Mouse (Mus musculus) central nervous system, embryonic 11.5 days (tissue): ENCODE data around the gene Klhl23. TPM values are rescaled to one million over a fixed set of nuclear protein-coding genes. Genes with fewer than 3 reads are reported as not detected.

Experiments used
- polyA plus RNA-seq: library from polyadenylated mRNA; depleted of rRNA; stranded (reverse); fragments of >200 nt; gene quantifications from 2 replicates; pipeline ENCODE4 v1.2.3, GENCODE M21; 2012; rRNA removed

Klhl23 gene
- 19.9 and 29.1 TPM in 2 replicates for polyA plus RNA-seq

DNA sequence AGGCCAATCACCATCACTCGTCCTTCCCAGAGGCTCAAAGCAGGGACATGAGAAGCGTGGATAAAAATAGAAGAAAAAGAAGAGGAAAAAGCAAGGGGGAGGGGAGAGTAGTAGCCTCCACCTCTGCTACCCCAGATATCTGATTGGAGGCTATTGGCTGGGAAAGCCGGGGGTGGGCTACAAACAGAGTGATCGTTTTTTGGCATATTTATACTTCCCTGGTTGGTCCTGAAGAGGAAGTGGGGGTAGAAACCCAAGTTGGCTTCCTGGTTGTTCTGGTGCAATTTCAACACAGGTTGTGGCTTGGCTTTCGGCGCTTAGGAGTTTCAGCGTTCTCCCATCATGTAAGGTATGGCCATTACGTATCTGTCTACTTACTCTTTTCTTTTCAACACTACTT, at the start of gene Klhl23:
Gene Klhl23, plus strand, starts transcription at position 234 of the 400 bp plus-strand sequence.

DNA sequence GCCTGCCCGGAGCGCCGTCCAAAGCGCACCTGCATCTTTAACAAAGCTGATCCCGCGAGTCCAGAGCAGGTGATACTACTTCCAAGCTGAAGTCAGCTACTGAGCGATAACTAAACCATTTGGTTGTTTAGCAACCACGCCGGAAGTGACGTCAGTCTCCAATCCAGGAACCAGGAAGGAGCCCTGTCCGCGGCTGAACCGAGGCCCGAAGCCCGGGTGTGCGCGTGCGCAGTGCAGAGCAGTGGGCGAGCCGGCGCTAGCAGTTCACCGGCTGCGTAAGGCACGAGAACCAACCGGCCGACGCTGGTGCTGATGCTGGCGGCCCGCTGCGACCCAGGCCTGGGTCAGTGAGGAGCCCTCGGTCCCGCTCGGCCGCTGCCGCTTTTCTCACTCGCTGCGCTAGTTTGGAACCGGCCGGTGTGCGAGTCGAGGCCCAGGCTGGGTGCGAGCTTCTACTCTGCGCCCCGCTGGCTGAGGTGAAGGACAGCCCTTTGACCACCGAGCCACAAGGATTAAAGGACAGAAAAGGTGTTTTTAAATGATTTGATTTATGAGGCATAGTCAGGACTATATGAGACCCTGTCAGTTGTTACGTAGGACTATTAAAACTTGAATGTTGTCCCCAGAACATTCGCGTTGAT, 32.2 kb upstream of the Klhl23 start, which contains the start of the genes Ccdc173 and Phospho2:
Gene Ccdc173, minus strand, starts transcription at position 147 of the 641 bp plus-strand sequence.
Gene Phospho2, plus strand, starts transcription at position 195 of the 641 bp plus-strand sequence.

DNA sequence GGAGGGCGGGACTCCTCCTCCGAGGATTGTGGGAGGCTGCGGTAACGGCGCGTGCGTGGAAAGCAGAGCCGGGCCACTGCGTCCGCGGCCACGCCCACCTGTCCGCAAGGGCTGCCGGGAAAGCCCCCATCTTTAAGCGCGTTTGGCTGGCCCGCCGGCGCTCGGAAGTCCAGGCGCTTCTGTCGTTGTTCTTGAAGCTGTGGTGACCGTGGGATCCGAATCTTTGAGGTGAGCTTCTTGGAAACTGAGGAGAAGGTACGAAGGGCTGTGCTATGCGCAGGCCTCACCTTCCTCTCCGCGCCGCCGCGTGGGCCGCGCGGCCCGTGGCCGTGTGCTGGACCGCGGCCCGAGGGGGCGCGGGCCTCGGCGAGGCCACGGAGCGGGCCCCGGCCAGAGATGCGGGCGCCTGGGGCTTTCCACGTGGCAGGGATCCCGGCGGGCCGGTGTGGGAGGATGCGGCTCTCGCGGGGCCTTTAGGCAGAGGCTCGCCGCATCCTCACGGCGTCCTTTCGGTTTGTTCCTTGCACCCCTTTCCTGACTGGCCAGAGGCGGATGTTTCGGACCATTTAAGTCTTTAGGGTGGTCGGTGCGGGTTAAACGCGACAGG, 39.8 kb downstream of the Klhl23 start, which contains the start of gene Ssb:
Gene Ssb, plus strand, starts transcription at position 78 of the 607 bp plus-strand sequence.

DNA sequence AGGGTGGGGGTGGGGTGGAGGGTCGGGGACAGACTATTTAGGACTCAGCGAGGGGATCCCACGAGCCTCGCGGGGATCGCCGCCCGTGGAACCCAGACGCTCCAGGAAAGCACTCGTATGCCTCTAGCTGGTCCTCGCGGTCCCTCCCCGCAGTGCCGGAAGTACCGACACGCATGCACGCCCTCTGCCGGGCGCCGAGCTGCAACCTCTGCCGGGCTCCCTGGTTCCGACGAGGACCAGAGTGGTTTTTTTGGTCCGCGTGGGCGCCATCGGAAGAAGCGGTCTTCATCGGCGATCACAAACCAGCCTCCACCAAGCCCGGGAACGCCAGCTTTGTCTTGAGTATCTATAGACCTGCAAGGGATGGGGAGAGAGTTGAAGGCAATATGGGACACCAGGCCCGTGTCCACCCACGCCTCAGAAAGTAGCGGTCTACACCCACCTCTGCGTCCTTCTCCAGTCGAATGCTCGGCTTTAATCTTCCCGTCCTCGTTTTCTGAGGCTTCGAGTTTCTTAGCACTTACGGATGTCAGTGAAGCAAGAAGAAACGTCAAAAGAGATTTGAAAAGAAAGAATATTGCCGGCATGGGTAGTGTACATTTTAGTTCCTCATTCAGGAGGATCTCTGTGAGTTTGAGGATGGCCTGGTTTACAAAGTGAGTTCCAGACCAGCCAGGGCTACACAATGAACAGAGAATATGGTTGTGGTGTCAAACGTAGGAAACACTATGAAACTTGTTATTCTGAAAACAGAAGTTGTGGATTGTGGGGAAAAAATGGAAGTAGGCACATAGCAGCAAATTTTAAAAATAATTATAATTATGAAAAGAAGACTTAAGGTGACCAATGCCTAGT, 63.9 kb downstream of the Klhl23 start, which contains the start of gene Mettl5:
Gene Mettl5, minus strand, starts transcription at position 165 of the 855 bp plus-strand sequence.

Other genes with a start within 250 kb of the Klhl23 start
- 2.8 and 5.0 TPM in 2 replicates for gene Lrp2, start 235.9 kb upstream of the Klhl23 start, polyA plus RNA-seq
- 14.1 and 26.3 TPM in 2 replicates for gene Bbs5, start 174.8 kb upstream of the Klhl23 start, polyA plus RNA-seq
- 0.56 and 4.9 TPM in 2 replicates for gene Klhl41, start 151.8 kb upstream of the Klhl23 start, polyA plus RNA-seq
- 12.6 and 14.5 TPM in 2 replicates for gene Fastkd1, start 108.4 kb upstream of the Klhl23 start, polyA plus RNA-seq
- 35.4 and 43.0 TPM in 2 replicates for gene Ppig, start 99.4 kb upstream of the Klhl23 start, polyA plus RNA-seq
- 5.0 and 8.8 TPM in 2 replicates for gene Ccdc173, start 32.4 kb upstream of the Klhl23 start, polyA plus RNA-seq
- gene Phospho2, start 32.3 kb upstream of the Klhl23 start, polyA plus RNA-seq, result 27.8 and 55.6 TPM in 2 replicates
- gene Ssb, start 39.6 kb downstream of the Klhl23 start, polyA plus RNA-seq, result 273 and 614 TPM in 2 replicates
- 12.6 and 16.6 TPM in 2 replicates for gene Mettl5, start 63.7 kb downstream of the Klhl23 start, polyA plus RNA-seq
- gene Ubr3, start 75.3 kb downstream of the Klhl23 start, polyA plus RNA-seq, result 21.7 and 43.0 TPM in 2 replicates
- gene Myo3b, start 217.2 kb downstream of the Klhl23 start, polyA plus RNA-seq, result 0.10 and 0.11 TPM in 2 replicates